Mouse (Mus musculus) adrenal gland, adult (tissue): ENCODE data around the gene Tmem240.
"Not testable (repeated sequence)": the region's sequence is repeated elsewhere in the genome, so short reads cannot be mapped to it uniquely, and the experiment has no call there.

Source experiments
- DNase-seq, 2 experiments: peaks; one replicate each; pipeline ENCODE4 v3.0.0; 2022 to 2023; ENCODE audit warnings: low spot score in 1 of 2; ENCODE audit not compliant: inconsistent age in 2 of 2

Gene Tmem240

GRCm38 (mm10) chr4:155734951-155735702 lies 527 bp downstream of the Tmem240 start:
- peak; percentile 53 to 73 for DNase-seq

DNA sequence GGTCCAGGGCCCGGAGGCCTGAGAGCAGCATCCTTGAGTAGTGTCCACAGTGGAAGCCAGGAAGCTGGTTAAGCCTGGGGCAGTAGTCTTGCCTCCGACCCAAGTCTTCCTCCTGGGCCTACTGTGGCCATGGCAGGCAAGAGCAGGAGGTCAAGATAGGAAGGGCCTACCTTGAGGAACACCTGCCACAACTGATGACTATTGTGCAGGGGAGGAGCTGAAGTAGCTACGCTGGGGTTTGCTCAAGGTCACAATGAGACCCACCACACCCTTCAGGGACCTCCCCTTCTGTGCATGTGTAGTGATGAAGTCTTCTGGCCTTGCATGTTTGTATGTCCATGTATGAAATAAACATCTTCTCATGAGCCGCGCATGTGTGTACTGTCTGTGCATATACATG lies 1.2 kb downstream of the Tmem240 start:
- DNase-seq: no peak

GRCm38 (mm10) chr4:155736421-155736820 lies 1.8 kb downstream of the Tmem240 start:
- no peak for DNase-seq

- no peak for DNase-seq
Measured at GRCm38 (mm10) chr4:155738262-155738661, 3.7 kb downstream of the Tmem240 start.

GRCm38 (mm10) chr4:155739152-155739551 lies 4.6 kb downstream of the Tmem240 start:
- peak in 1 of 2 experiments; percentile 26 for DNase-seq

- DNase-seq: no peak
Measured at GRCm38 (mm10) chr4:155739741-155740636, 5.4 kb downstream of the Tmem240 start.

GRCm38 (mm10) chr4:155740681-155741080 lies 6.1 kb downstream of the Tmem240 start:
- DNase-seq: not testable (repeated sequence)

DNA sequence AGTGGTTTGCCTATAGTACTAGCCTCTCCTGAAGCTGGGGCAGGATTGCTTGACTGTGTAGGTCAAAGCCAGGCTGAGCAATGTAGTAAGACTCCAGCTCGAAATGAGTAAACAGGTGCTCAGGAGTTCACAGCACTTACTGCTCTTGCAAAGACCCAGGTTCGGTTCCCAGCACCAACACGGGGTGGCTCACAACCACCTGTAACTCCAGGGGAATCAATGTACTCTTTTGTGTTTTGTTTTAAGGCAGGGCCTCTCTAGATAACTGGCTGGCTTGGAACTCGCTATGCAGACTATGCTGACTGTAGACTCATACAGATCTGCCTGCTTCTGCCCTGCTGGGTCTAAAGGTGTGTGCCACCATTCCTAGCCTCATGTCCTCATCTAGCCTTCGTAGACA lies 8.1 kb downstream of the Tmem240 start:
- no peak for DNase-seq

DNA sequence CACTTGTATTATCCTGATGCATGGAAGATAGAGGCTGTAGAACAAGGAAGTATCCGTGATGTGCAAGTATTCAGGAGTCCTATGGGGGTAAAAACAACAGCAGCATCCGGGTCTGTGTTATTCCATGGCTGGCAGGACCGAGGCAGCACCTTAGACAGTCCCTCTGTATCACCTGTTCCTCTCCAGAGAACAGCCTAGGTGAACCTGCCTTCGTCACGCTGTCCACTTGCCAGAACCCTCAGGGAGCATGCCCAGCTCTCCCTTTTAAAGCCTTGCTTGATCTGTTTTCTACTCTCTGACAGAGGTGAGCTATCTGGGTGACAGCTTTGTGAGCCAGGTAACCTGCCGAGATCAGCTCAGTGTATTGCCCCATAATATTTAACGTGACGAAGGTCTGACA lies 9.9 kb downstream of the Tmem240 start:
- DNase-seq: no peak

GRCm38 (mm10) chr4:155745136-155745535 lies 10.5 kb downstream of the Tmem240 start:
- DNase-seq: no peak

DNA sequence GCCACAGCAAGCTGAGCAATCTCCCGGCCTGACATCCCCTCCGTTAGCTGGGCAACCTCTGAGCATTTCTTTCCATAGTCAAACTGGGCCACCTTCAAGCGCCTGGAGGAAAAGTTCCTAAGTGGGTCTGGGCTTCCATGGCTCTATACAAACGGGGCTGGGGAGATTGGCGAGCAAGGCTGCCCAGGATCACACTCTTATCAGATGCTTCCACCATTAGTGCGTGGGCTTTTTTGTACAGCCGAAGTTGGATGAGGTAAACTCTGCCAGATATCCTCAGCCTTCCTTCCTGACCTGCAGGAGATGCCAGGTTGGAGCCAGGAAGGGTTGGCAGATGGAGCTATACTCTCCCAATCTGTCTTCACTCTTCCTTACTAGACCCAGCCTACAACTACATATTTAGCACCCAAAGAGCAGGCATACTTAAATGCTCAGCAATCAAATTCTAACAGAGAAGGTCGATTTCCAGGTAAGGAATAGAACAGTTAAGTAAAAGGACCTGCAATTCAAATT lies 11.5 kb downstream of the Tmem240 start:
- DNase-seq: no peak

DNA sequence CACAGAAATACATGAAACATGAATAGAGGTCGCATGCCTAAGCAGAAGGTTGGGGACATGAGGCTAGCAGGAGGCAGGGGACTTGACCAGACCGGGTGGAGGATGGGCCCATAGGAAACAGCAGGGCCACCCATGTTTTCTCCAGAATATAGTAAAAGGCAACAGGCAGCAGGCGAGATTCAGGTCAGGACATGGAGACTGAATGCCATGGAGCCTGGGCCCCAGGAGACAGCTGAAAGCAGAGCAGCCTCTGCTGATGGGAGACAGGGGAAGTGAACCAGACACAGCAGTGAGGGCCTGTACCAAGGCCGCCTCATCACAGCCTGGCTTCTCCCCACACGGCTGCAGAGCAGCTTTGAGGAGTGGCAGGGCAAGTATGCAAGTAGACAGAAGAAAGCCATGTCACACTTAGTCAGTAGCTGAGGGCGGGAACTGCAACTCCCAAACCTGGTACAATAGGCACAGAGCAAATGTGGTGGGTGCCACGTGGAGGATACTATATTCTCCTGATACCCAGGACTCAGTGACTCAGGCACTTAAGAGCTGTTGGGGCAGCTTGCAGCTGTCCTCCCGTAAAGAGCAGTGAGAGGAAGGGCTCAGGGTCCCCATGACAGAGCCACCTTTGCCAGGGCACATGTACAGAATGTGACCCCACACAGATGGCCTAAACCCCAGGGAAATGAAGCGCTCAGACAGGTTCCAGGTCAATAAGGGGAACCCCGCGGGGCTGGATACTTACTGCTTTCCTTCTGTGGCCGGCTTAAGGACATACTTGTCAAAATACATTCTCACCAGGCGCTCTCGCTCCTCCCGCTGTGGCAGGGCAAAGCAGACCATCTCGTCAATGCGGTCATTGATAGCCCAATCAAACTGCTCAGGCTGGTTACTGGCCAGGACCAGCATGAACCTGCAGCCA lies 12.2 kb downstream of the Tmem240 start:
- peak in 1 of 2 experiments; percentile 23 for DNase-seq

GRCm38 (mm10) chr4:155757011-155757410 lies 22.4 kb downstream of the Tmem240 start:
- peak in 1 of 2 experiments; percentile 16 for DNase-seq

GRCm38 (mm10) chr4:155759862-155760612 lies 25.4 kb downstream of the Tmem240 start:
- peak in 1 of 2 experiments; percentile 65 for DNase-seq

DNA sequence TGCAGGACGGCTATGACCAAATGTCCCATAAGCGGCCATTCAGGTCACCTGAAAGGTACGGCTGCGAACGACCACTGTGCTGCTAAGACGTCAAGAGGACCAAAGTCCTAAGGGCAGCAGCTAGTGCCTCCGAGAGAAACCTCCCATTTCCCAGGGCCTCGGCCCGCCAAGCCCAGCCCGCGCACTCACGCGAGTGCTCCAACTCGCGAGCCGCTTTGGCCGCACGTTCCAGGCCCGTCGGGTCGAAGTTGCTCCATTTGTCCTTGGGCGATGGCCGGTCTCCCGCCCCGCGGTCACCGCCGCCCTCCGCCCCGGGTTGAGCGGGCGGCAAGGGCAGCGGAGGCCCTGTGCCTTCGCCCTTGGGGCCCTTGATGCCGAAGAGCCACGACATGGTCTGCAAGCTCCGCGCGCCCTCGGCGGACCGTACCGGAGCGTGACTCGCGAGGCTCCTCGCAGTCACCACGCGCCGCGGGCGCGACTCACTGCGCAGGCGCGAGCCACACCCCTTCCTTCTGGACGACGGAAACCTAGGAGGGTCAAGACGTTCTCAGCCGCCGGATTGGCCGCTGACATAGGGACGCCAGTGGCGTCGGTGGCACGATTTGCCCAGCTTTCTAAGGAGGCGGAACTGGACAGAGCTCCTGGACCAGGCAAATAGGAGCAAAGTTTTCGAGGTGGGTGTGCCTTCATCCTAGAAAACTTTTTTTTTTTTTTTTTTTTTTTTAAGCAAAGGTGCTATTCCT lies 26.2 kb downstream of the Tmem240 start, which contains the start of gene Atad3a:
Gene Atad3a (minus strand): TSS at position 481 of the 743 bp plus-strand sequence.
- DNase-seq: peak; percentile 98 to 99

GRCm38 (mm10) chr4:155761356-155762099 lies 26.9 kb downstream of the Tmem240 start:
- DNase-seq: peak in 1 of 2 experiments; percentile 74

DNA sequence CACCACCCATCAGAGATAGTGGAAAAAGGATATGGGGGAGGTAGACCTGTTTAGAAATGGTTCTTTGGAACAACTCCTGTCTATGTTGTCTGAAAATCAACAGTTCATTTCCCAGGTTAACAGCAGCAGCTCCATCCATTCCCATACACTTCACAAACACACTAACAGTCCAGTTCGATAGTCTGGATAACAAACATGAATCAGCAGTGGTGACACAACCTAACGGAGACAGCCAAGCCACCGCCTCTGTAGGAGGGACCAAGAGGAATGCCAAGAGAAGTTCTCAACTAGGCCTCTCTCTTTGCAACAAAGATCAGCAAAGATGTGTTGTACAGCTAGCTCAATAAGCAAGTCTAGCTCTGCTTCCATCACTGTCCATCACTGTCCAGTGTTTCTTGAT lies 27.8 kb downstream of the Tmem240 start:
- peak; percentile 50 to 77 for DNase-seq

GRCm38 (mm10) chr4:155769496-155769879 lies 34.9 kb downstream of the Tmem240 start:
- DNase-seq: peak in 1 of 2 experiments; percentile 71
